Mouse (Mus musculus): ENCODE results near the gene Adh6b. TPM values are rescaled to one million over a fixed set of nuclear protein-coding genes. Genes with fewer than 3 reads are reported as not detected.

The Adh6b gene
- not detected in 2 replicates for polyA plus RNA-seq (2015; fragmentation: Nextera tagmentation; extraction: Ambion mirVana)

DNA sequence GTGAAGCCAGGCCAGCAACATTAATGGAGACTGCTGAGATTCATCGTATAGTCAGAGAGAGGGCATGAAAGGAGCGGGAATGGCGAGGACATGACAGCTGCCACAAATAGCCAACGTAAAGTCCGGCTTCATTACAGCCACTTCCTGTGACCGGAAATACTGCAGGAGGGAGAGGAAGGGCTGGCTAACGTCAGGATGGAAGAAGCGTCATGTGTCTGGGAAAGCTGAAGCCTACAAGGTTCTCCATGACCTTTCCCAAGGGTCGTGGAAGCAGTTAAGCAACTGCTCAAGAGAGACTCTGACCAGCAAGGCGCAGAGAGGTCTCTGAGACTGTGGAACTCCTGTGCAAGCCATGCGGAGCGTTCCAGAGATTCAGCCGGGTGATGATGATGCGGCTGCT lies at the start of gene Adh6b:
Gene Adh6b (plus strand): TSS at position 305 of the 400 bp plus-strand sequence.
- 72% methylated on average over 14 of the region's 14 CpGs for WGBS
- H3K9ac ChIP-seq (ENCODE audit: low read depth, low read length), result no peak within 1 kb of the TSS
- H3K9me3 ChIP-seq (ENCODE audit: control insufficient read depth), result no peaks in the 10 kb centered on the region
- no peak for ATAC-seq
- H3K4me1 ChIP-seq (replicated peaks; ENCODE audit: control insufficient read depth, insufficient read depth, low read length), result no peaks in the 10 kb centered on the region
- H3K27me3 ChIP-seq (replicated peaks; ENCODE audit: control insufficient read depth, insufficient read depth, low read length), result no peaks in the 10 kb centered on the region
- H3K36me3 ChIP-seq (ENCODE audit: control insufficient read depth, insufficient read depth), result no peaks in the 10 kb centered on the region
- H3K4me2 ChIP-seq (replicated peaks; ENCODE audit: low read depth), result no peak within 1 kb of the TSS
- H3K27ac ChIP-seq (ENCODE audit: low read depth, low read length), result no peak within 1 kb of the TSS
- TF ChIP-seq CTCF (IDR thresholded peaks at IDR 0.05; ENCODE audit: low read depth), result no peak
- no peak within 1 kb of the TSS for H3K4me3 ChIP-seq (ENCODE audit: low read depth, low read length)

DNA sequence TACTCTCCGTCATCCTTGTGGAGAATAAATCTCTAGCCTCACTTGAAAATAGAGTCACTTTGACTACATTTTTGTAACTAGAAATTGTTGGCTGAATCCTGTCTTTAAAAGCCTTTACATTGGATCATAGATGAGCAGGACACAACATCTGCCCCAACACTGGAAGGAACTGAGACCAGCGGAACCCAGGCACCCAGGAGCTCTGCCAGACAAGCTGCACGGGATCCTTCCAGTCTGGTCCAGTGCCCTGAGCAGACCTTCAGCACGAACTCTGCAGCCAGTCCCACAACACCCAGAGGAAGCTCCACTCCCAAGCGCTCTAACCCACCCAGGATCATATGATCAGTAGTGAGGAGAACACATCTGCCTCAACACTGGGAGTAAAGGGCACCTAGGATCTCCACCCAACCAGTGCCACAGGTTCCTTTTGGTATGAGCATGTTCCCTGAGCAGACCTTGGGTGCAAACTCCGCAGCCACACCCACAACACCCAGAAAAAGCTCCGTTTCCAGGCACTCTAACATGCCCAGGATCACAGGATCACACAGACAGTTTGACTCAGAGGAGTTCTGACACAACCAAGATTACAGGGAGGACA lies 48.2 kb upstream of the Adh6b start:
- Histone ChIP-seq H3K27ac (ENCODE audit: low read depth, low read length) (no peak overlapping the region), H3K27me3 (replicated peaks; ENCODE audit: control insufficient read depth, insufficient read depth, low read length) (no peaks in the 10 kb centered on the region), H3K9ac (ENCODE audit: low read depth, low read length) (no peak overlapping the region), H3K9me3 (ENCODE audit: control insufficient read depth) (no peaks in the 10 kb centered on the region; the same call in 1 of the 2 replicates), H3K4me2 (replicated peaks; ENCODE audit: low read depth) (no peak overlapping the region), H3K4me1 (replicated peaks; ENCODE audit: control insufficient read depth, insufficient read depth, low read length) (no peaks in the 10 kb centered on the region), H3K36me3 (ENCODE audit: control insufficient read depth, insufficient read depth) (peaks cover 17% of the 10 kb centered on the region), H3K4me3 (ENCODE audit: low read depth, low read length) (no peak overlapping the region)
- ATAC-seq, result peak; percentile 86
- 66% methylated on average over 7 of the region's 7 CpGs for WGBS
- no peak for TF ChIP-seq CTCF (IDR thresholded peaks at IDR 0.05; ENCODE audit: low read depth)

DNA sequence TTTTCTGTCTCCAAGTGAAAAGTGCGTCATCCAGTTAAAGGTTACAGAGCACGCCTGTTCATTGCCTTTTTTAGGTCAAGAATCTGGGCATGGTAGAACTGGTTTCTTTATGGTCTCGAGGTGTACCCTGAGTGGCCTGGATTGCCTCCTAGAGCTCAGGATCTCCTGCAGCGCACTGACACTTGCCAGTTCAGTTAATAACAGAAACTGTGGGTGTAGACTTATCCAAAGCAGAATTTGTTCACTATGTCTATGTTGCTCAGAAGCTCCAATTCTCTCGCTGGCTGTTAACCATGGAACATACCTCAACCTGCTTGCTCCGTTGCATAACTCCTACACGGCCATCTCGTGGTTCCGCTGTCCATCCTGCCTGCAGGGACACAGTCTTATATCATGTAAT lies 41.4 kb upstream of the Adh6b start:
- Histone ChIP-seq H3K27ac (ENCODE audit: low read depth, low read length) (no peak overlapping the region), H3K9ac (ENCODE audit: low read depth, low read length) (no peak overlapping the region), H3K4me1 (replicated peaks; ENCODE audit: control insufficient read depth, insufficient read depth, low read length) (peaks cover 4% of the 10 kb centered on the region), H3K36me3 (ENCODE audit: control insufficient read depth, insufficient read depth) (no peaks in the 10 kb centered on the region), H3K27me3 (replicated peaks; ENCODE audit: control insufficient read depth, insufficient read depth, low read length) (no peaks in the 10 kb centered on the region), H3K4me3 (ENCODE audit: low read depth, low read length) (no peak overlapping the region), H3K9me3 (ENCODE audit: control insufficient read depth) (no peaks in the 10 kb centered on the region; the same call in 1 of the 2 replicates), H3K4me2 (replicated peaks; ENCODE audit: low read depth) (no peak overlapping the region)
- WGBS, result 92% methylated on average over 9 of the region's 9 CpGs
- no peak for ATAC-seq
- no peak for TF ChIP-seq CTCF (IDR thresholded peaks at IDR 0.05; ENCODE audit: low read depth)

DNA sequence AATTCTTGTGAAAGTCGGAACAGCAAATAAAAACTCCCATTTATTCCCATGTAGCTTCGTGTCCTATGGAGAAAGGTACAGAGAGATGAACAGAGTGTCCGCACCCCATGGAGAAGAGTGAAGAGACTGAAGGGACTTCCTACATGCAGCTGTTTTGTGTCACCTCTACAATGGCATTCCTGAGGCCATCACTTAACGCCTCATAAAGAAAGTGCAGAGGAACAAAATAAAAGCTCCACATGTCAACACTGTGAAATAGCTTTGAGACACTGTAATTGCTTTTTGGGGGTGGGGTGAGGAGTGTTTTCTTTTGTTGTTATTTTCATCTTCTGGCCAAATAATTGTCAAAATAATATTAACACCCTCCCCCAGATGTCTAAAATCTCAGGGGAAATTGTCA lies 38.9 kb upstream of the Adh6b start:
- Histone ChIP-seq H3K9me3 (ENCODE audit: control insufficient read depth) (no peaks in the 10 kb centered on the region; the same call in 1 of the 2 replicates), H3K27ac (ENCODE audit: low read depth, low read length) (no peak overlapping the region), H3K9ac (ENCODE audit: low read depth, low read length) (no peak overlapping the region), H3K36me3 (ENCODE audit: control insufficient read depth, insufficient read depth) (no peaks in the 10 kb centered on the region), H3K4me3 (ENCODE audit: low read depth, low read length) (no peak overlapping the region), H3K27me3 (replicated peaks; ENCODE audit: control insufficient read depth, insufficient read depth, low read length) (no peaks in the 10 kb centered on the region), H3K4me2 (replicated peaks; ENCODE audit: low read depth) (no peak overlapping the region), H3K4me1 (replicated peaks; ENCODE audit: control insufficient read depth, insufficient read depth, low read length) (peaks cover 4% of the 10 kb centered on the region)
- TF ChIP-seq CTCF (IDR thresholded peaks at IDR 0.05; ENCODE audit: low read depth), result no peak
- ATAC-seq, result no peak
- WGBS, result 80% methylated on average over 4 of the region's 4 CpGs

DNA sequence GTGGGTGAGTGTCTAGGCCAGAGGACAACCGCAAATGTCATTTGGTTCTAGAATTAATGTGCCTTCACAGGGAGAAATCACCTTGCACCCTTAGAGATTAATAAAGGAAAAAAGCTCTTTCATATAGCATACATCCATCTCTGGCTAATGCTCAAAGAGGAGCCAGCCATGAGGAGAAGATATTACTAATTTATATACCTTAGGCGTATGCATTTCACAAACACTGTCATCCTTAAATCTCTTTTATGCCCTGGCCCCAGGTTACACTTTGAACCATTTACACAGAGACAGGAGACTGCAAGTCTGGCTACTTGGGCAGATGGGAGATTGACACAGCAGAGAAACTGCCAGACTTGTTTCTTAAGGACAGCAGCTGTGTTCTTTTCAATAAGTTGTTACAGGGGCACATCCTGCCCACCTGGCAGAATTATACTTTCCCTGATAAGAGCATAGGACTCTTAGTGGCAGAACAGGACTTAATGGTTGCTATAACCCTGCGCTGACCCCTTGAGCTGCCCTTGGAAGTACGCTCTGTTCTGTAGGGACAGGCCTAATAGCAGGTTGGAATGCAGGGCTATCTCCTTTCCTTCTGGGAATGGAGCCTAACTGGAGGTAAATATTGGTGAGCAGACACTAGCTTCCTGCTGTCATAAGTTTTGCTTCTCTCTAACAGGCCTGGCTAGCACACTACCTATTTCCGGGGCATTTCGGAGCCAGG lies 37.6 kb upstream of the Adh6b start:
- no peaks in the 10 kb centered on the region for H3K36me3 ChIP-seq (ENCODE audit: control insufficient read depth, insufficient read depth)
- H3K27ac ChIP-seq (ENCODE audit: low read depth, low read length), result no peak overlapping the region
- H3K9me3 ChIP-seq (ENCODE audit: control insufficient read depth), result no peaks in the 10 kb centered on the region
- no peaks in the 10 kb centered on the region for H3K27me3 ChIP-seq (replicated peaks; ENCODE audit: control insufficient read depth, insufficient read depth, low read length)
- H3K4me2 ChIP-seq (replicated peaks; ENCODE audit: low read depth), result no peak overlapping the region
- WGBS, result 46% methylated on average over 6 of the region's 6 CpGs
- H3K9ac ChIP-seq (ENCODE audit: low read depth, low read length), result no peak overlapping the region
- H3K4me3 ChIP-seq (ENCODE audit: low read depth, low read length), result no peak overlapping the region
- peak; percentile 61 for ATAC-seq
- no peak for TF ChIP-seq CTCF (IDR thresholded peaks at IDR 0.05; ENCODE audit: low read depth)
- H3K4me1 ChIP-seq (replicated peaks; ENCODE audit: control insufficient read depth, insufficient read depth, low read length), result peaks cover 4% of the 10 kb centered on the region

DNA sequence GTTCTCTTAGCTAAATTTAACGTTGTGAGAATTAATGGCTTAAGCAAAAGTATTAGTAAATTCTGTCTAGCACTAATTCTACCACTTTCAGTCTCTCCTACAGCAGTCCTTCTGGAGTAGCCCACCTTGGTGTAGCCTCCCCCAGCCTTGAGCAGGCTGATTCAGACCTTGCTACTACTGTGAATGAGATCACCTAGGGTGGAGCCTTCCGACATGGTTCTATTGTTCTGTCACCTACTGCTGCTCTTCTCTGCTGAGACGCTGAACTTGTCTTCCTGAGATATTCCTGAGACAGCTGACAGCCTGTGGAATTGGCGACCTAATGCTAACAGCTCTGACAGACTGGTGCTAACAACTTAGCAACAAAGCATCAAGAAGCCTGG lies 37.1 kb upstream of the Adh6b start:
- H3K27ac ChIP-seq (ENCODE audit: low read depth, low read length), result no peak overlapping the region
- H3K9me3 ChIP-seq (ENCODE audit: control insufficient read depth), result no peaks in the 10 kb centered on the region
- ATAC-seq, result no peak
- no peak overlapping the region for H3K4me2 ChIP-seq (replicated peaks; ENCODE audit: low read depth)
- H3K9ac ChIP-seq (ENCODE audit: low read depth, low read length), result no peak overlapping the region
- H3K27me3 ChIP-seq (replicated peaks; ENCODE audit: control insufficient read depth, insufficient read depth, low read length), result no peaks in the 10 kb centered on the region
- TF ChIP-seq CTCF (IDR thresholded peaks at IDR 0.05; ENCODE audit: low read depth), result no peak
- H3K36me3 ChIP-seq (ENCODE audit: control insufficient read depth, insufficient read depth), result no peaks in the 10 kb centered on the region
- peaks cover 4% of the 10 kb centered on the region for H3K4me1 ChIP-seq (replicated peaks; ENCODE audit: control insufficient read depth, insufficient read depth, low read length)
- H3K4me3 ChIP-seq (ENCODE audit: low read depth, low read length), result no peak overlapping the region
- 27% methylated on average over 4 of the region's 4 CpGs for WGBS
